Mouse (Mus musculus): Measurements from ENCODE around the gene Gm44973. TPM values are rescaled to one million over a fixed set of nuclear protein-coding genes. Genes with fewer than 3 reads are reported as not detected.

Gm44973 gene
- total RNA-seq, 2 experiments from 2014 or later = not detected

DNA sequence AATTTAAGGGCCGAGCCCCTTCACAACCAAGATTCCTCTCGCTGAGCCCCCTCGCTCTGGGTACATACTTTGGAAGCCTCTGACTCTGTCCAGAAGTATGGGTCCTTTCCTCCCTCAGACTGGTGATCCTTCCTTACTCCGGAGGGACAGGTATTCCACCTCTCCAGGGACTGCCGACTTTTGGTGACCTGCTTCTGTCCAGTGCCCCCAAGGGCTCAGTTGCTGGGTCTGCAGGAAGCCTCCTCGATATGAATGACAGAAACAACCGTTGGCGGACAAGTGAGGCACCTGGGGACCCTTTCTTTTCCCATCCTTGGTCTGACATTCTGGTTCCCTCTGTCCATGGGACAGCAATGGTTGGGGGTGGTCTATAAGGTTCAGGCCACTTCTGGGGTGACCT, 42.1 kb downstream of the Gm44973 start:
- Histone ChIP-seq H3K27ac (peak overlapping the region; percentile 97), H3K4me3 (peak overlapping the region; percentile 67)
- intact Hi-C loops (cut with DNase I) = loop anchor here (10.0 kb wide), 2 partner anchors 213 to 503 kb away; partner anchors contain the start of gene Shisa7
- DNase-seq (ENCODE audit: extremely low spot score in 1 of 2, low spot score in 2 of 2) = no peak
- TF ChIP-seq CTCF (IDR thresholded peaks at IDR 0.05) = no peak

DNA sequence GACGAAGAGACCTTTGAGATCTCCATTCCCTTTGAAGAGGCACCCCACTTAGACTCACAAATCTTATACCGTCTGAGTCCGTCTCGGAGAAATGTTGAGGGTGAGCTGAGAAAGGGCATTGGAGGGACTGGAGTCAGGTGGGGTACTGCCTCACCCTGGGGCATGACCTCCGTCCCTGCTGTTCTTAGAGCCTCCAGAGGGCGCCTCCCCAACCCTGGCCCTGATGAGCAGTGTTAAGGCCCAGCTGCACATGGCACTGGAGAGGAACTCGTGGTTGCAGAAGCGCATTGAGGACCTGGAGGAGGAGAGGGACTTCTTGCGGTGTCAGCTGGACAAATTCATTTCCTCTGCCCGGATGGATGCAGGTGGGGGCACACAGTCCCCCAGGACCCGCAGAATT, 42.5 kb downstream of the Gm44973 start:
- Histone ChIP-seq H3K4me3 (peak overlapping the region; percentile 67), H3K27ac (peak overlapping the region; percentile 97)
- TF ChIP-seq CTCF (IDR thresholded peaks at IDR 0.05) = no peak; the same call in none of the 2 replicates
- intact Hi-C loops (cut with DNase I) = loop anchor here (10.0 kb wide), 2 partner anchors 213 to 503 kb away; partner anchors contain the start of gene Shisa7
- peak in 1 of 2 experiments; percentile 41 for DNase-seq (ENCODE audit: extremely low spot score in 1 of 2, low spot score in 2 of 2)

DNA sequence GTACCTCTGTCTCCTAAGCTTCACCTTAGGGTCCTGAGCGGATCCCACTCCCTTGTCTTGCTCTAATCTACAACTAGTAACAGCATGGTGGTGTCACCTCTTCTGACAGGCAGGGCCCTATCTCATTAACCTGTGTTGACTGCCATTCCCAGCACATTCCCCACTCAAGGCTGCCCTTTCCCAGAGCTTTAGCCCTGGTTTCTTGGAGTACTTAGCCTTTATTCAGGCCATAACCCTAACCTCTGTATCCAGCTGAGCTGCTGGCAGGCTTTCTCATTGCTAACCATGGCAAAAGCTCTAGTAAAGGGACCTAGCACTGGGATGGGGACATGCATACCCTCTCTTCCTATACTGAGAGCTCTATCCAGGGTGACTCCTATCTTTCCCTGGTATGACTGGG, 43.3 kb downstream of the Gm44973 start:
- Histone ChIP-seq H3K4me3 (no peak overlapping the region), H3K27ac (peak overlapping the region; percentile 28; the same call in 1 of the 2 replicates)
- intact Hi-C loops (cut with DNase I) = loop anchor here (10.0 kb wide), 2 partner anchors 214 to 504 kb away; partner anchors contain the start of gene Shisa7
- no peak for TF ChIP-seq CTCF (IDR thresholded peaks at IDR 0.05)
- DNase-seq (ENCODE audit: extremely low spot score in 1 of 2, low spot score in 2 of 2) = no peak

DNA sequence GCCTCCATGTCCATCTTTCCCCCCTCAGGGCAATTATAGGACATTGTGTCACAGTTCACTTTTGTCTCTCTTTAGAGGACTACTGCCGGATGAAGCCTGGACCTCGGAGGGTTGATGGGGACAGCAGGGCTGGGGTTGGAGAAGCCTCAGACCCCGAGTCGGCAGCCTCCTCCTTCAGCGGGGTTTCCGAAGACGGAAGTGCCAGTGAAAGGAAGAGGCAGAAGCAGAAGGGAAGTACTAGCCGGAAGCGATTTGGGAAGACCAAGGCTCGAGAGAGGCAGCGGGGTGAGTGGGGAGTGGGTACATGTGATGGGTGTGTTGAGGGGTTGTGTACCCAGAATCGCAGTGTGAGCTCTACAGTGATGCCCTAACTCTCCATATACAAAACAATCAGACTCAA, 44.1 kb downstream of the Gm44973 start:
- Histone ChIP-seq H3K4me3 (no peak overlapping the region; the same call in 1 of the 2 replicates), H3K27ac (peak overlapping the region; percentile 99)
- no peak for DNase-seq (ENCODE audit: extremely low spot score in 1 of 2, low spot score in 2 of 2)
- TF ChIP-seq CTCF (IDR thresholded peaks at IDR 0.05) = no peak
- intact Hi-C loops (cut with DNase I) = loop anchor here (10.0 kb wide), 2 partner anchors 215 to 505 kb away; partner anchors contain the start of gene Shisa7

DNA sequence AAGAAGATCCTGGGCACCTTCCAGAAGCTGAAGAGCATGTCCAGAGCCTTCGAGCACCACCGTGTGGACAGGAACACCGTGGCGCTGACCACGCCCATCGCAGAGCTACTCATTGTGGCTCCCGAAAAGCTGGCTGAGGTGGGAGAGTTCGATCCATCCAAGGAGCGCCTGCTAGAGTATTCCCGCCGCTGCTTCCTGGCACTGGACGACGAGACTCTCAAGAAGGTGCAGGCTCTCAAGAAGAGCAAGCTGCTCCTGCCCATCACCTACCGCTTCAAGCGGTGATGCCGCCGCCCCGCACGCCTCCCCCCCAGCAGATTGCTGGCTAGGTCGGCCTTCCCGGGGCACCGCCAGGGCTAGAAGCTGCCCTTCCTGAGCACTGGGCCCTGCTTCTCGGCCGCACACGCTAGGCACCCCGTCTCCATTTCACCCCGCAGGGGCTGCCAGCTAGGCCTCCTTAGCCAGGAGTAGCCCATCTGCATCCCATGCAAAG, 45.0 kb downstream of the Gm44973 start:
- peak overlapping the region; percentile 99 for H3K27ac ChIP-seq
- peak; percentile 63 for TF ChIP-seq CTCF (IDR thresholded peaks at IDR 0.05)
- peak overlapping the region; percentile 85 for H3K4me3 ChIP-seq
- intact Hi-C loops (cut with DNase I) = loop anchor here (2.0 to 10.0 kb wide), 4 partner anchors 39 to 1415 kb away; partner anchors contain the start of genes Ccdc106, Cnot3, Mboat7 and Ppp1r12c
- peak; percentile 72 to 74 for DNase-seq (ENCODE audit: extremely low spot score in 1 of 2, low spot score in 2 of 2)

DNA sequence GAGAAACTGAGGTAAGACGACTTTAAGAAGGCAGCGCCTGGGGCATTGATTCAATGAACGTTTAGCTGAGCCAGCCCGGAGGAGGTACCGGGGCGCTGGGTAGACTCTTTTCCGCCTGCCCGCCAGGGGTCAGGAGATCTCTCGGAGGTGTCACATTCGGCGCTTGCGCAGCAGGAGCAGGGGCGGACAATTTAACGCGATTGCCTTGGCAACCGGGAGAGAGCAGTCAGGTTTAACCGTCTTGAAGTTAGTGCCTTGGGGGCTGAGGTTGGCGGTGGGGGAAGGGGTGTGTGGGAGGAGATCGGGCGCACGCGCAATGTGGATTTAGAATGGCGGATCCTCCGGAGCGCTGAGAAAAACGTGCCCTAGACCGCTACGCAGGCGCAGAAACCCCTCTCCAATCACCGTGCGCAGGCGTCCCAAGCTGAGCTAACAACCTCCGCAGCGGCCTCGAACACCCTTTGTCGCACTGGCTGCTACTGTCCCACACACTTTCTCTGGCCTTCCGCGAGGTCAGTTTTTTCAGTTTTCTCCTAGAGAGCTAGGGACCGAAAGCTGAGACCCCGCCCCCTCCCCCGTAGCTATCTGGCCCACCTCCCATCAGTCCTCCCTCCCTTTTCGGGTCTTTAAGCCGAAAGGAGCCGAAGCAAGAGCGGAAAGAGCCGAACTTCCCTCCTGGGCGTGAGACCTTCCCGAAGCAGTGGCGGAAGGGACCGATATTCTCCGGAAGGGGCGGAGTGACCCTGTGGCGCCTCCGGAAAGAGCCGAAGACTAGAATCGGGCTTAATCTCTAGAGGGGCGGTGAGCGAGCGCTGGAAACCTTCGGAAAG, 45.9 kb downstream of the Gm44973 start:
- peak overlapping the region; percentile 99 for H3K27ac ChIP-seq
- intact Hi-C loops (cut with DNase I) = loop anchor here (2.0 to 10.0 kb wide), 4 partner anchors 40 to 1416 kb away; partner anchors contain the start of genes Ccdc106, Cnot3, Mboat7 and Ppp1r12c
- peak overlapping the region; percentile 85 for H3K4me3 ChIP-seq
- DNase-seq (ENCODE audit: extremely low spot score in 1 of 2, low spot score in 2 of 2) = peak; percentile 98 to 99
- peak; percentile 60 for TF ChIP-seq CTCF (IDR thresholded peaks at IDR 0.05)

DNA sequence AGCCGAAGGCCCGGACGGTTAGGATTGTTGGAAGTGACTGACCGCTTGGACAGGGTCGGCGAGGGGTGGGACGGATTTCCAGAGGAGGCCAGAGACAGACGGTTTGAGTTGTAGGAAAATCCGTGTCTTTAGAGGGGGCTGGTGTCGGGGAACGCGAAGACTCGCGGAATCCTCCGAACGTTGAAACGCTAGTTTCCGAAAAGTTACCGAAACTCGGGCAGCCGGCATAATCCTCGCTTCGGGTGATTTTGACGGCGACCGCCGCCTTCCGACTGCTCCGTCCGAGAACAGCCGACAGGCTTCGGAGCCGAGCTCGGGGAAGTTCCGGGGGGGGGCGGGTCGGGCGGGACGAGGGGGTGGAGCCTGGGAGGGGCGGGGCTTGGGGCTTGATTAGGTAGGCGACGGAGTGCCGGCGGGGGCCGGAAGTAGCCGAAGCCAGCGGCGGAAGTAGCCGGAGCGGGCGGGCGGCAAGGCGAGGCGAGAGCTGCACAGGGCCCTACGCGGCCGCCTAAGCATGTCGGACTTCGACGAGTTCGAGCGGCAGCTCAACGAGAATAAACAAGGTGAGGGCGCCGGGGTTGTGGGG, 46.6 kb downstream of the Gm44973 start, which contains the start of gene U2af2:
U2af2 (plus strand) TSS at position 370 of the 586 bp plus-strand sequence.
- Histone ChIP-seq H3K27ac (peak within 1 kb of the TSS; percentile 99), H3K4me3 (peak within 1 kb of the TSS; percentile 85)
- peak; percentile 91 to 94 for DNase-seq (ENCODE audit: extremely low spot score in 1 of 2, low spot score in 2 of 2)
- intact Hi-C loops (cut with DNase I) = loop anchor here (1.0 to 10.0 kb wide), 5 partner anchors 18 to 1417 kb away; partner anchors contain the start of genes Ccdc106, Cnot3, Epn1 and Mboat7
- no peak for TF ChIP-seq CTCF (IDR thresholded peaks at IDR 0.05)

DNA sequence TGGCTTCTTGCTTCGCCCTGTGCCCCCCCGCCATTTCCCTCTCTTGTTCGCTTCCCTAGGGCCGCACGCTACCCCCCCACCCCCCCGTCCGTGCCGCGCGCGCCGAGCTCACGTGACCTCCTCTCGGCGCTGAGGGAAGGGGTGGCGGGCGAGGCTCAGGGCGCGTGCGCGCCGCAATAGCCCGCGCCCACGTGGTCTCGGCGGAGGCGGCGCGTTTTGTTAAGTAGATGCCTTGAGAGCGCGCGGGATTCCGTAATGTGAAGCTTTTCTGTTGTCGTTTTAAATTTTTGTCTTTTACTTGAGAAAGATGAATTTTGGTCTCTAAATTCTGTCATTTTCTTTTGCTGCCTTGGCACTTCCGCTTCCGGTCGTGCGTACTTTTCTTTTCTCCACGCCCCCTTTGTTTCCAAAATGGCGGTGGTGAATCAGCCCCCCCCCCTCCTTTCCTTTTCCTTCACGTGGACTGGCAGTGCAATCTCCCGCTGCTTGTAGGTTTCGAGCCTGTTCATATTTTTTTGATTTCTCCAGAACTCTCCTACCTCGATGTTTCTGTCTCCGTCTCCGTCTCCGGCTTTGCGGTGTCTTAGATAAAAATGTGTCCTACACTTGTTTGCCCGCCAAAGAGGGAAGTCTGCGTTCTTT, 47.2 kb downstream of the Gm44973 start:
- H3K4me3 ChIP-seq = peak overlapping the region; percentile 85
- intact Hi-C loops (cut with DNase I) = loop anchor here (1.0 to 10.0 kb wide), 4 partner anchors 18 to 1418 kb away; partner anchors contain the start of genes Cnot3, Epn1, Mboat7 and Ppp1r12c
- no peak for TF ChIP-seq CTCF (IDR thresholded peaks at IDR 0.05)
- DNase-seq (ENCODE audit: extremely low spot score in 1 of 2, low spot score in 2 of 2) = no peak
- H3K27ac ChIP-seq = peak overlapping the region; percentile 99

DNA sequence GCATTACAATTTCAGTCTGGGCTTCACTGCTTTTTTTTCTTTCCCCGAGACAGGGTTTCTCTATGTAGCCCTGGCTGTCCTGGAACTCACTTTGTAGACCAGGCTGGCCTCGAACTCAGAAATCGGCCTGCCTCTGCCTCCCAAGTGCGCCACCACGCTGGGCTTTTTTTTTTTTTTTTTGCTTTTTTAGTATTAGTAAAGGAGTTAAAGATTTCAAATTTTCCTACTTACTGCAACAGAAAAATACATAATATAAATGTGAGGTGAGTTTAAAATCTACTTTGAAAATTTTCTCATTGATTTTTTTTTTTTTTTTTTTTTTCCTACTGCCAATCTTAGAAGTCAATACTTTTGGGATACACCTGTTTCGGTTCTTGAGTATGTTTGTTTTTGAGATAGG, 49.6 kb downstream of the Gm44973 start:
- no peak overlapping the region for H3K27ac ChIP-seq
- H3K4me3 ChIP-seq = no peak overlapping the region
- intact Hi-C loops (cut with DNase I) = loop anchor here (5.0 to 10.0 kb wide), 3 partner anchors 563 to 1420 kb away; partner anchors contain the start of genes Cnot3, Mboat7, Ppp1r12c and Tsen34
- no peak for DNase-seq (ENCODE audit: extremely low spot score in 1 of 2, low spot score in 2 of 2)
- TF ChIP-seq CTCF (IDR thresholded peaks at IDR 0.05) = no peak

DNA sequence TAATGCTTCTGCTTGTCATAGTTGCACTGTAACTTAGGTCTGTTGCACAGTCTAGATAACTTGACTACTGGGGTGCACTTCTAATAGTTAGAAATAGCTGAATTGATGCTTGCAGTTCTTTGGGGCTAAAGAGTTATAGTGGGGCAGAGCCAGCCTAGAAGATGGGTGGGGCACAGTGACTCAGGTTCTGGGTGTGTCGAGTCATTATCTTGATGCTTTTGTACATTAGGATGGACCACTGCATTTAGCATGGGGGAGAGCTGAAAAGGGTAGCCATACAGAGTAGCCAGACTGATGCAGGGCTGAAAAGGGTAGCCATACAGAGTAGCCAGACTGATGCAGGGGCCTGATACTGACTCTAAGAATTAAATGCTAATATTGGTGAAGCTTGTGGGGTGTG, 58.3 kb downstream of the Gm44973 start:
- H3K4me3 ChIP-seq = no peak overlapping the region
- DNase-seq (ENCODE audit: extremely low spot score in 1 of 2, low spot score in 2 of 2) = no peak
- intact Hi-C loops (cut with DNase I) = no loop called here
- TF ChIP-seq CTCF (IDR thresholded peaks at IDR 0.05) = no peak
- H3K27ac ChIP-seq = no peak overlapping the region

DNA sequence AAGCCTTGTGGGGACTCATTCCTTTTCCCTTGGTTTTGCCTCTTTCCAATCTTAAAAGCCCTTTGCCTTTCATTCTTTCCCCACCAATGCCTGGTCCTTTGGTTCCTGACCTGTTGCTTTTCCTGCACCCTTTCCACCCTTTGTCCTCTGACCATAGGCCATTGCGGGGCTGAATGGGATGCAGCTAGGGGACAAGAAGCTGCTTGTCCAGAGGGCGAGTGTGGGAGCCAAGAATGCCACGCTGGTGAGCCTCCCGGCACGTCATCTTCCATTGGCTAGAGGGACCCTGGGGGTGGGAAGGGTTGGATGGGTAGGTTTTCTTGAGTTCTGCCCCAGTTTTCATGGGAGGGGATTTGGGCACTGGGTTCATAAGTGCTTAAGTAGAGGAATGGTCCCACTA, 59.7 kb downstream of the Gm44973 start:
- H3K27ac ChIP-seq = no peak overlapping the region
- no peak for DNase-seq (ENCODE audit: extremely low spot score in 1 of 2, low spot score in 2 of 2)
- H3K4me3 ChIP-seq = no peak overlapping the region
- TF ChIP-seq CTCF (IDR thresholded peaks at IDR 0.05) = no peak
- intact Hi-C loops (cut with DNase I) = no loop called here

Data from left cerebral cortex, adult 2 months (tissue).